ENCODE assay signal across 11 mouse cellular contexts in the genomic region with DNA sequence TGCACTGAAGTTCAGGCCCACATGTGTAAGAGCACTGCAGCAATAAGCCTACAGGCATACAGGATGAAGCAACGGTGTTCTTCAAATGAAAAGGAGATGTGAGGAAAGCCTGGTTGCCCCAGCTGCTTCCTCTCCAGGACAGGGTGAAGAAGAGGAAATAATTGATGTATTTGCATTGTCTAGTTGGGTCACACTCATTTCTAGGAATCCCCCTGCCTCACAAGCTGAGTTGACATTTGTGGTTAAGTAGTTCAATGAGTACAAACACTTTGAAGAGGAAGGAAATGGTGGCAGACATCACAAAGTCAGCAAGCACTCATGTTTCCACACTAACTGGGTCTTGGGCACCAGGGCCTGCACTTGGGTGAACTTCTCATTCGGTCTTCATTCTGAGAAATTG.
A peak's percentile ranks its signal among the peaks of the same experiment; 100 is the strongest.
DNase-seq lines count a peak whose midpoint lies in the region; ATAC-seq lines count a peak whose summit lies in the region.
"Had no signal": no experiment of that assay in that cellular context is flagged by ENCODE, and none has a peak within 500 bp of the region (broad histone marks: within the 10 kb centered on the region; RNA-seq: fewer than 3 reads in every experiment).

No protein-coding gene starts in this region.

- H3K27me3 ChIP-seq in splenic B cell, adult 2 months (ENCODE audit: control insufficient read depth, insufficient read depth, low read length, poor library complexity, severe bottlenecking) = no peaks in the 10 kb centered on the region; the same call in 1 of the 2 replicates

- DNase-seq in heart, adult 9 months (ENCODE audit: low spot score in 2 of 2) = peak; percentile 8 to 57
- no peak for DNase-seq in heart, postnatal 36 days
- DNase-seq in lung, postnatal 36 days = peak; percentile 54
- DNase-seq in splenic B cell, adult 2 months (ENCODE audit: low read depth, low spot score) = peak; percentile 88
- no peak for DNase-seq in c-Kit-positive CD71-positive TER-119-positive erythroid progenitor cells, embryonic 14.5 days (ENCODE audit: low spot score)
- DNase-seq in left cerebral cortex, adult 11 months (ENCODE audit: low spot score) = no peak
- no peak for DNase-seq in MN1 (ENCODE audit: low spot score)
- DNase-seq: cerebellum, adult 8-10 months; kidney, adult 11 months had no signal

- ATAC-seq in activated CD4-positive, CD25-positive, alpha-beta regulatory T cell, adult 4 months = peak; percentile 96

- intact Hi-C loops in heart, postnatal 36 days (cut with DNase I) = no loop called here

- no peaks in the 10 kb centered on the region for H3K36me3 ChIP-seq in splenic B cell, adult 2 months (ENCODE audit: control insufficient read depth, insufficient read depth, low read length, poor library complexity, severe bottlenecking)
- H3K36me3 ChIP-seq: midbrain, embryonic 10.5 days had no signal

Comparison
In these comparisons a context has a peak if more than half of its experiments do, and no peak if none do; other contexts are left out.
1. DNase-seq: peak in heart, adult 9 months (2 of 2), lung, postnatal 36 days (single experiment) and splenic B cell, adult 2 months (single experiment); none in heart, postnatal 36 days (0 of 2), c-Kit-positive CD71-positive TER-119-positive erythroid progenitor cells, embryonic 14.5 days (single experiment), left cerebral cortex, adult 11 months (single experiment) and MN1 (single experiment).